Mouse (Mus musculus) lung, embryonic 16.5 days (tissue): ENCODE results near the gene Hoxa11. TPM values are rescaled to one million over a fixed set of nuclear protein-coding genes. Genes with fewer than 3 reads are reported as not detected.

ENCODE experiments used
- ATAC-seq: fragments of 200-750 bp; cut with Nextera tagmentation; 2 replicates; pipeline ENCODE4 v1.8.0; 2017; ENCODE audit warnings: low read depth, mild to moderate bottlenecking, moderate library complexity
- H3K27ac ChIP-seq: fragments of 300-500 bp; sonication (generic); 2 replicates; pipeline ENCODE4 v1.5.1; 2014; ENCODE audit warnings: mild to moderate bottlenecking, control low read depth, low read length
- H3K27me3 ChIP-seq: fragments of 300-500 bp; sonication (generic); 2 replicates; pipeline ENCODE4 v1.6.1; 2014; ENCODE audit warnings: low read depth, low read length, mixed read lengths; ENCODE audit not compliant: control insufficient read depth, insufficient read depth
- H3K36me3 ChIP-seq: fragments of 300-500 bp; sonication (generic); 2 replicates; pipeline ENCODE4 v1.6.1; 2014; ENCODE audit warnings: low read length; ENCODE audit not compliant: control insufficient read depth, insufficient read depth
- H3K4me1 ChIP-seq: fragments of 300-500 bp; sonication (generic); replicated peaks from 2 replicates; pipeline ENCODE4 v1.6.1; 2014; ENCODE audit warnings: low read length, mixed read lengths; ENCODE audit not compliant: control insufficient read depth, insufficient read depth
- H3K4me2 ChIP-seq: fragments of 300-500 bp; sonication (generic); 2 replicates; pipeline ENCODE4 v1.6.1; 2014; ENCODE audit warnings: low read depth, low read length, control low read depth
- H3K4me3 ChIP-seq: fragments of 300-500 bp; sonication (generic); 2 replicates; pipeline ENCODE4 v1.5.1; 2014; ENCODE audit warnings: mild to moderate bottlenecking, low read length, control low read depth
- H3K9ac ChIP-seq: fragments of 300-500 bp; sonication (generic); 2 replicates; pipeline ENCODE4 v1.6.1; 2014; ENCODE audit warnings: low read length, control low read depth
- H3K9me3 ChIP-seq: fragments of 300-500 bp; sonication (generic); 2 replicates; pipeline ENCODE4 v1.6.1; 2016; ENCODE audit warnings: low read length; ENCODE audit not compliant: control insufficient read depth
- WGBS: fragments of 180-500 bp; shearing (Covaris S2); extraction: QIAGEN DNeasy Blood & Tissue Kit; methylation state at CpG from one replicate; pipeline ENCODE4 v1.1.7; 2014; 5-methylcytosine and 5-hydroxymethylcytosine counted together
- polyA plus RNA-seq: library from polyadenylated mRNA; unstranded; fragments of >200 nt; fragmentation: Nextera tagmentation; extraction: Ambion mirVana; gene quantifications from 2 replicates; pipeline ENCODE4 v1.2.1, GENCODE M21; 2015

The Hoxa11 gene
- polyA plus RNA-seq, 1 experiment from 2014 or later: not detected

DNA sequence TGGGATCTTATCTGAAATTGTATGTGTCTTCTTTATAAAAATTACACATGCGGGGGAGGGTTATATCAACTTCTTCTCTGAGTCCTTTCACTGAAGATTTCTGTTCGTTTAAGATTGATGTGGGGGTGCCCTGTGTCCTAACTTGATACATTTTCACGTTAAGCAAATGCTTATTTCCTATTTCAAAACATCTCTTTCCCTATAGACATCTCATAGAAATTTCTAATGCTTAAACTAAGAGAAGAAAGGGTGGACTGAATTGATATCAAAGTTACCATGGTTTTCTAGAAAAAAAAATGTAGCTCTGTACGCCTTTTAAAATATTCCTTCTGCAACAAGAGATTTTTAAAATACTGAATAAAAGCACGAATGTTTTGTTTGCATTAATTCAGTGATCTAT is 21.6 kb upstream of the Hoxa11 start:
- Histone ChIP-seq H3K27ac (no peak overlapping the region), H3K4me2 (no peak overlapping the region), H3K27me3 (peaks cover 92% of the 10 kb centered on the region), H3K9me3 (no peaks in the 10 kb centered on the region), H3K9ac (no peak overlapping the region), H3K4me3 (no peak overlapping the region), H3K4me1 (no peaks in the 10 kb centered on the region), H3K36me3 (no peaks in the 10 kb centered on the region)
- WGBS: 18% methylated on average over 5 of the region's 5 CpGs
- ATAC-seq: no peak

DNA sequence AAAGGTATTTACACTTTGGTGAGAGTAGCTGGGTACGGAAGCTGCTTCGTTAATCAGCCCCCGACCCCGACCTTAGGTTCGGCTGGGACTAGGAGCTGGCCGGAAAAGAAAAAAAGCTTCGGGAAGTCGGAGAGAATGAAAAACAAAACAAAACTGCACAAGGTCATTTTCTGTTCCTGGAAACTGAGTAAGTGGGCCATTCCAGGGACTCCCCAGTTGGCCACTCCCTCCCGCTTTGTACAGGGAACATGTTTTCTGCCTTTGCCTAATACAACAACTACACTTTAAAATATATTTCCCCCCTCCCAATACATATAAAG is 21.0 kb upstream of the Hoxa11 start:
- no peaks in the 10 kb centered on the region for H3K9me3 ChIP-seq
- H3K4me2 ChIP-seq: no peak overlapping the region
- no peaks in the 10 kb centered on the region for H3K36me3 ChIP-seq
- no peak overlapping the region for H3K27ac ChIP-seq
- peaks cover 93% of the 10 kb centered on the region for H3K27me3 ChIP-seq
- no peak overlapping the region for H3K9ac ChIP-seq
- WGBS: 2% methylated on average over 9 of the region's 9 CpGs
- no peaks in the 10 kb centered on the region for H3K4me1 ChIP-seq
- no peak for ATAC-seq
- H3K4me3 ChIP-seq: no peak overlapping the region

DNA sequence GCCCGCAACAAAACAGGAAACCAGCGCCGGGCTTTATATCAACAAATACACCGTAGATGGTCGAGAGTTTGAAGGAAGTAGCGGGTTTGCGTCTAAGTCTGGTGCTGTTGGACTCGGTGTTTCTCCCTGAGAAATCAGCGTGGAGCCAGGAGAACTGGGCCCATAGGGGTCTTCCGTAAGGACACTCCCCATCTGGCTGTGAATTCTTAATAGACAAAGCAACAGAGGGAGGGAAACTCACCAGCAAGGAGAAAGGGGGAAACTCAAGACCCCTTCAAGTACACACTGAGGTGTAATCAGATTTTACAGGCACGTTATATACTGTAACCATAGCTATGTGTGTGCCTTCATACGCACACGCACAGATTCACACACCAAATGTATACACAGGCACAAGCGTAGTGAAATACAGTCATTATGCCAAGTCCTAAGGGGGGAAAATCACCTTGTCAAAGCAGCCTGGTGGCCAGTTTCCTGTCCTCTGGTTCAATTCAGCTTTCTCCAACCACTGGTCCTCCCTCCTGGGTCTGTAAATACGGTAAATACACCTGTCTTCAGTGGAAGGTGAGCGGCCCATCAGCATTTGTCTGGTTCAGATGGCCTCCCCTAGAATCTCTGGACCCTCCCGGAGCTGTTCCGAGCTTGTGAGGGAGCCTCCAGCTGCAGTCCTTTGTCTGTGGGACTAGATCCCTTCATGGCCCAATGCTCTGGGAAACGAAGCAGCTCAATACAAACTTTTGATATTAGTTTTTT is 20.5 kb upstream of the Hoxa11 start:
- WGBS: 1% methylated on average over 19 of the region's 19 CpGs
- Histone ChIP-seq H3K36me3 (no peaks in the 10 kb centered on the region), H3K4me2 (no peak overlapping the region)

DNA sequence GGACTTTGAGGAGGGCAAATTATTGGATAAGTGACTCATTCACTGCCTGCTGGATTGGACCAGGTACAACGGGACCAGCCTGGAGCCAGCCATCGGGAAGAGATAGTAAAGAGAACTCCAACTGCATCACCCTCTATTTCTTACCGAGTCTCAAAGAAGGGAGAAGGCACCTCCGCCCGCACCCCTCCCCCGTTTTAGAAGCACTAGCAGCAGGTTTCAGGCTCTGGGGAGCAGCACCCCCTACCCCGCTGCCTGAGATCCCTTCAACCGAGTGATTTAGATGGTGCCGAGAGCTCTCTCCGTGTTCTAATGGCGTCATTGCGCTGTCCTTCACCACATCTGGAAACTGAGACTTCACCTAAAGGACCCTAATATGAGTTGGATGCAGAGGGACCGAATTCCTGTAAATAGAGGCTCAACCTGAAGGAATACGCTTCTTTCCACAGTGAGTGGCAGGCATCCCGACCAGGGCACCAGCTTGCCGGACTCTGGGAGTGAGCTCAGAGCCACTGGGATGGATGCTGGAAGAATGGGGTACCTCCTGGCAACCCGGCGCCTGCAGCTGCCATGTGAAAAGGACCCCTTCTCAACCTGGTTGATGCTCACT is 19.8 kb upstream of the Hoxa11 start:
- no peaks in the 10 kb centered on the region for H3K9me3 ChIP-seq
- no peaks in the 10 kb centered on the region for H3K36me3 ChIP-seq
- H3K27me3 ChIP-seq: peaks cover 93% of the 10 kb centered on the region
- under 1% methylated on average over 18 of the region's 18 CpGs for WGBS
- no peak overlapping the region for H3K9ac ChIP-seq
- no peak overlapping the region for H3K27ac ChIP-seq
- H3K4me2 ChIP-seq: no peak overlapping the region
- ATAC-seq: no peak
- H3K4me3 ChIP-seq: no peak overlapping the region
- H3K4me1 ChIP-seq: peaks cover 6% of the 10 kb centered on the region; the same call in 1 of the 2 replicates

More for the DNA sequence above, 20.5 kb upstream of the Hoxa11 start:
- Histone ChIP-seq H3K9me3 (no peaks in the 10 kb centered on the region), H3K4me3 (no peak overlapping the region), H3K27ac (no peak overlapping the region), H3K4me1 (no peaks in the 10 kb centered on the region), H3K27me3 (peaks cover 94% of the 10 kb centered on the region), H3K9ac (no peak overlapping the region)
- no peak for ATAC-seq

DNA sequence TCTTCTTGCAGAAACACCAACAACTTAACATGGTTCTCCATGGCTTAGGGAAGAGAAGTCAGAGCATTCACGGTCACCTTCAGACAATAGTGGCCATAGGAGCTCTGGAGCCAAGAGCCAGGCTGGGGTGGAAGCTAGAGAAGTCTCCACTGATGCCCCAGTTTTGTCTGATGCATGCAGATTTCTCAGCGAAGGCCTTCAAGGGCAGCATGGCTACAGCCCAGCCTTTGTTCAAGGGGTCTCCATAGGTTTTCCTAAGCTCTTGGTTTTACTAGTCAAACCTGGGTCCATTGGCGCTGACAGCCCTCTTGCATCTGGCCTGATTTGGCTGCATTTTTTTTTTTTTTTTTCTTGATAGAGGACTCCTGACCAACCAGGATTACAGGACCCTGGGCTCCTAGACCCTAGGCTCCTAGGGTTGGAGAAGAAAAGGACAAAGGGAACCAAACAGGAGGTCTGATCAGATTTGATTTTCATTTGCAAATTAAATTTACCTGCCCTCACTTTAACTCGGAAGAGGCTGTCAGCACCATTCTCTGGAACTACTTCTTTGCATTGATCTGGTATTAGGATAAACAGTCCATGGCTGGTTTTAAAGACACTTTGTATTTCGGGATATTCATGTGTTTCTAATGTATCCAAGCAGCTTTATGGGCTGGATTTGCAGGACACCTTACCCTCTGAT is 18.6 kb upstream of the Hoxa11 start:
- no peak overlapping the region for H3K9ac ChIP-seq
- H3K27me3 ChIP-seq: peaks cover 92% of the 10 kb centered on the region
- no peak for ATAC-seq
- H3K4me1 ChIP-seq: peaks cover 13% of the 10 kb centered on the region; the same call in 1 of the 2 replicates
- no peaks in the 10 kb centered on the region for H3K9me3 ChIP-seq
- H3K27ac ChIP-seq: no peak overlapping the region
- no peaks in the 10 kb centered on the region for H3K36me3 ChIP-seq
- H3K4me3 ChIP-seq: no peak overlapping the region
- 2% methylated on average over 5 of the region's 5 CpGs for WGBS
- no peak overlapping the region for H3K4me2 ChIP-seq

DNA sequence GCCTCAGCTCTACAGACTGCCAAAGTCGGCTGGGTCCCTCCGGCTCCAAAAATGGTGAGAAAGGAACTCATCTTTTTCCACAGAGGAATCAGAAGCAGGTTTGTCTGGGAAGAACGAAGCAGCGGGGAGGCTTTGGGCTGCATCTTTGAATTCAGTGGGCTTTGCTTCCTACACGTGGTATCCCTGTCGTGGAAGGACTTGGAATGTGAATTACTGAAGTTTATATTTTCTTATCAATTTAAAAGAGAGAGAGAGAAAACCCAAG is 17.6 kb upstream of the Hoxa11 start:
- Histone ChIP-seq H3K27ac (no peak overlapping the region), H3K4me2 (no peak overlapping the region), H3K9me3 (no peaks in the 10 kb centered on the region), H3K4me3 (no peak overlapping the region), H3K9ac (no peak overlapping the region), H3K36me3 (no peaks in the 10 kb centered on the region), H3K27me3 (peaks cover 91% of the 10 kb centered on the region), H3K4me1 (peaks cover 13% of the 10 kb centered on the region; the same call in 1 of the 2 replicates)
- ATAC-seq: no peak
- 2% methylated on average over 6 of the region's 6 CpGs for WGBS

DNA sequence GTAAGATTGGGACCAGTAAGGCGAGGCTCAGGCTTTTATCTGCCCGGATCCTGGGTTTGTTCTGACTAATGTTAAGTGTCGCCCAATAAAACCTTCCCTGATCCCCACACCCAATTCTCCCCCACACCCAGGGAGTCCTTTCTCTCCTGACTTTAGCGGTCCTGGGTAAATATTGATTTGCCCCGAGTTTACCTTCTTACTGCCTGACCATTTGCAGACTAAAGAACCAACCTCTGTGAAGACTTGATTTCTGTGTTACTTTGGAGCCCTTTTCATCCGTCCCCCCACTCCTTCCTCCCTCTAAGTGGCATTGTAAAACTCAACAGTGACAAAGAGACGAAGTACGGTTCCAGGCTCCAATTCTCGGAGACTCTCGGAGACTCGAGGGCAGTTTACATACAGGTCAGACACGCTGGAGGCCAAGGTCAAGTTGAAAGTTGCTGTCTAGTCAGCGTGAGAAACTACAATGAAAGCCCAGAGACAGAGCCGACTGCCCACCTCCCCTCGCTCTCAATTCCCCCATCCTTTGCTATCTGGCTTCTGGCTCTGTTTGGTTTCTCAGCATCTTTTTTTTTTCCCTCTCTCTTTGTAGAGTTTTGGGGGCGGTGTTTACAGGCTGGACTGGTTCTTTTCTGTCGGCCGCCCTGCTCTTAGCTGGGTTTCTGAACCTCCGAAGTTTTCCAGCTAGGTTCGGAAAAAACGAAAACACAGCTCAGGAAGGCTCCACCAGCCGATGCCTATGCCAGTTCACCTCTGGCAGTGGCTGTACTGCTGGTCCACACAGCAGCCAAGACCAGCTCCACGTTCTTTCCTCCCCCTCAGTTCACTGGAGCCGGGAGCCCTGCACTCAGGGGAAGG is 17.1 kb upstream of the Hoxa11 start:
- no peak overlapping the region for H3K4me3 ChIP-seq
- 3% methylated on average over 24 of the region's 24 CpGs for WGBS

DNA sequence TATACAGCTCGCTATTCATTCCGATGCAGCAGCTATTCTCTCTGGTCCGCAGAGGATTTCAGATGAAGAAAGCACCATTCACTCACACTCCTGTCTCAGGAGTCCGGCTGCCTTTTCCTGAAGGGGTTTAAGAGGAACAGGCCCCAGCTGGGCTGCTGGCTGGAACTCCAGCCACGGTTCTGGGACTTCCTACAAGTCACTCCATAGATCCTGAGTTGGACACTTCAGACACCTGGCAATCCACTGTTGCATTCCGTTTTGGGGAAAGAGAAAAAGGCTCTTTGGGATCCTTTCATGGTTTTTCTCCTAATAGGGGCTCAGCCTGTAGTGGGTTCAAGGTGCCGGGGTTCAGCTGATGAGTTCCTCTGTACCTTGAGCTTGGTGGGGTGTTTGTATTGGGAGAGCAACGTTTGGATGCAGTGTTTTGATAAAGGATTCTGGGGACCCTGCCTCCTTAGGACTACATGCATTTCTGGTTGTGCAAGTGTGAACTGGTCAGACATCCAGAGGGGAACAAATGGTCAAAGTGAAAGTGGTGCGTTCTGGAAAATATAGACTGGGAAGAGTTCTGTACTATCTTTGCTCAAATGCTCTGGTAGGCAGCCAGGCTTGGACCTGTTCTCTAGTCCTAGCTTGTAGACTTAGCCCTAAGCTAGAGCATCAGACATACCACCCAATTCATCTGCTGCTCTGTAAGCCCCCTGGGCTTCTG is 16.3 kb upstream of the Hoxa11 start:
- WGBS: 5% methylated on average over 9 of the region's 9 CpGs

More for the DNA sequence above, 17.1 kb upstream of the Hoxa11 start:
- Histone ChIP-seq H3K9ac (no peak overlapping the region), H3K27me3 (peaks cover 89% of the 10 kb centered on the region), H3K4me2 (no peak overlapping the region), H3K27ac (no peak overlapping the region), H3K36me3 (no peaks in the 10 kb centered on the region), H3K9me3 (no peaks in the 10 kb centered on the region), H3K4me1 (peaks cover 13% of the 10 kb centered on the region; the same call in 1 of the 2 replicates)
- no peak for ATAC-seq

More for the DNA sequence above, 16.3 kb upstream of the Hoxa11 start:
- H3K4me3 ChIP-seq: no peak overlapping the region
- no peak overlapping the region for H3K27ac ChIP-seq
- H3K9ac ChIP-seq: no peak overlapping the region
- no peaks in the 10 kb centered on the region for H3K9me3 ChIP-seq
- no peak for ATAC-seq
- H3K4me2 ChIP-seq: no peak overlapping the region
- no peaks in the 10 kb centered on the region for H3K36me3 ChIP-seq
- peaks cover 91% of the 10 kb centered on the region for H3K27me3 ChIP-seq
- H3K4me1 ChIP-seq: peaks cover 13% of the 10 kb centered on the region; the same call in 1 of the 2 replicates
